Mouse (Mus musculus) skeletal muscle tissue, adult 2 months (tissue): Measurements from ENCODE around the gene Zfp422.

Experiments
- DNase-seq: peaks from one replicate; pipeline ENCODE4 v3.0.0-alpha.2; 2012; ENCODE audit warnings: low read depth, low spot score

The Zfp422 gene

GRCm38 (mm10) chr6:116628539-116629171, at the start of gene Zfp422:
Gene Zfp422 (minus strand): TSS chr6:116628999.
- DNase-seq = peak; percentile 33

GRCm38 (mm10) chr6:116677321-116677720, 48.5 kb upstream of the Zfp422 start:
- no peak for DNase-seq

- DNase-seq = no peak
Measured at GRCm38 (mm10) chr6:116676355-116676913, 47.6 kb upstream of the Zfp422 start.

GRCm38 (mm10) chr6:116674283-116674886, 45.6 kb upstream of the Zfp422 start:
- no peak for DNase-seq

- peak; percentile 69 for DNase-seq
Measured at GRCm38 (mm10) chr6:116673471-116674282, 44.9 kb upstream of the Zfp422 start, which contains the start of gene Rassf4. Gene Rassf4 (minus strand): TSS chr6:116673952.

GRCm38 (mm10) chr6:116672349-116672748, 43.5 kb upstream of the Zfp422 start:
- DNase-seq = no peak

GRCm38 (mm10) chr6:116671768-116672167, 43.0 kb upstream of the Zfp422 start:
- no peak for DNase-seq

GRCm38 (mm10) chr6:116671031-116671430, 42.2 kb upstream of the Zfp422 start:
- DNase-seq = no peak

- DNase-seq = no peak
Measured at GRCm38 (mm10) chr6:116670144-116670543, 41.3 kb upstream of the Zfp422 start.

- DNase-seq = no peak
Measured at GRCm38 (mm10) chr6:116668682-116669470, 40.1 kb upstream of the Zfp422 start.

GRCm38 (mm10) chr6:116667382-116667781, 38.6 kb upstream of the Zfp422 start:
- DNase-seq = no peak

GRCm38 (mm10) chr6:116666892-116667291, 38.1 kb upstream of the Zfp422 start:
- DNase-seq = no peak

GRCm38 (mm10) chr6:116666085-116666750, 37.4 kb upstream of the Zfp422 start:
- no peak for DNase-seq

GRCm38 (mm10) chr6:116664830-116665229, 36.0 kb upstream of the Zfp422 start:
- DNase-seq = no peak

- peak; percentile 25 for DNase-seq
Measured at GRCm38 (mm10) chr6:116664031-116664430, 35.2 kb upstream of the Zfp422 start.

GRCm38 (mm10) chr6:116663364-116663763, 34.6 kb upstream of the Zfp422 start:
- DNase-seq = no peak

GRCm38 (mm10) chr6:116653684-116654454, 25.1 kb upstream of the Zfp422 start:
- peak; percentile 43 for DNase-seq

GRCm38 (mm10) chr6:116653191-116653590, 24.4 kb upstream of the Zfp422 start:
- DNase-seq = no peak

GRCm38 (mm10) chr6:116651437-116652118, 22.8 kb upstream of the Zfp422 start:
- no peak for DNase-seq
